Mouse (Mus musculus): ENCODE results near the gene Aif1l. TPM values are rescaled to one million over a fixed set of nuclear protein-coding genes. Genes with fewer than 3 reads are reported as not detected.

Gene Aif1l
- total RNA-seq, 2 experiments from 2014 or later: 16.0 to 18.2 TPM

DNA sequence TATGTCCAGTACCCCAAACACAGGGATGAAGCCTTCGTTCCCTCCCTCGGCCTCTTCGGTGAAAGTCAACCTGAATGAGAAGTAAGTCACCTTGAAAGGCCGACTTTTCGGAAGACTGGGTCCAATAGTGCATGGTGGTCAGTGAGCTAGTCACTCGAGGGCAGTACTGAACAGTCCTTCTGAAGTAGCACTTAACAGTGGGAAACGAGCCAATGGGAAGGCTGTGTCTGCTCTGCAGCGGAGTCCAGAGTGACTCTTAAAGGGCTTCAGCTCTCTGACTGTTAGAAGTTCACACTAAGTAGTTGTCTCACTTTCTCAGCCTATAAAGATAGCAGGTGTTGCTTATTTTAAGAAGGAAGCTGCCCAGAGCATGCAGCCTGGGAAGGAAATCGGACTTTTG is 45.0 kb downstream of the Aif1l start:
- no peak for DNase-seq
- intact Hi-C loops (cut with DNase I; ENCODE audit: low total_unique reads): loop anchor here (10.0 kb wide), 1 partner anchor 210 kb away; no protein-coding TSS in a partner anchor

DNA sequence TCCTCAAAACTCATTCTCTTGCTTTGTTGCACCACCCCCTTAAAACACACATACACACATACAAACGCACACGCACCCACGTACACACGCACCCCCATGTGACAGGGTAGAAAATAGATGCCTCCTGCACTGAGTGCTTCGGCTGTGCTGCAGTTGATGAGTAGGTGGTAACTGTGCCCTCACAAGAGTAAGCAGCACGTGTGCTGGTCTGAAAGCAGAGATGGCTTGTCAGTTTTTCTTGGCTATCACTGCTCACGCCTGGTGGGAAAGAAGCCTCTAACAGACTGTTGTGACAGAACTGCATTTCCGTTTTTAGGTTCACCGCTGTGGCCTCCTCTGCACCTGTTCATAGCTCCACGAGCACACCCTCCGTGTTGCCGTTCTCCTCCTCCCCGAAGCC is 46.1 kb downstream of the Aif1l start:
- DNase-seq: no peak
- intact Hi-C loops (cut with DNase I; ENCODE audit: low total_unique reads): loop anchor here (10.0 kb wide), 1 partner anchor 209 kb away; no protein-coding TSS in a partner anchor

DNA sequence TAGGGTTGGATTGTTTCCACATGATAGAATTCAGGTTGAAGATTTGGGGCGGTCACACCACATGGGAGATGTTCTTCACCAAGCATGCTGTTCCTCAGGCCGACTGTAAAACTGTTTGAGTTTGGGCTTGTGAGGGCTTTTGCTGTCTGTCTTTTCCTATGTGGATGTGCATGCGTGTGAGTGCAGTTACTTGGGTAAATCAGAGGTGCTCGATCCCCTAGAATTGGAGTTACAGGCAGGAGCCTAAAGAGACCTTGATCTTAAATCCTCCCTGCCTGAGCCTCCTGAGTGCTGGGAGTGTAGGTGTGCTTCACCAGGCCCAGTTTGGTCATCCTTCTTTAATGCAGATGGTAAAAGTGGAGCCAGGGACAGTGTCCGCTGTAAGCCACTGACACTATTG is 47.6 kb downstream of the Aif1l start:
- intact Hi-C loops (cut with DNase I; ENCODE audit: low total_unique reads): loop anchor here (10.0 kb wide), 1 partner anchor 207 kb away; no protein-coding TSS in a partner anchor
- no peak for DNase-seq

DNA sequence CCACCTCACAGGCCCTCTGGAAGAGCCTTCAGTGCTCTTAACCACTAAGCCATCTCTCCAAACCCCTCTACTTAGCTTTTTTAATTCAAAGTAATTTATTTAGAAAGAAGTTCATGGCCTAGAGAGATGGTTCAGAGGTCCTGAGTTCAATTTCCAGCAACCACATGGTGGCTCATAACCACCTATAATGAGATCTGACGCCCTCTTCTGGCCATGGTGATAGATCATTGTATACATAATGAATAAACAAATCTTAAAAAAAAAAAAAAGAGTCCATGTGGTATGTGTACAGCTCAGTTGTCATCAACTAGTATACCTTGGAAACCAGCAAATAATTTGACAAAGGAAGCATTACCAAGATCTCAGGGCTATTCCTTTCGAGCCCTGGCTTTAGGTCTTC is 48.5 kb downstream of the Aif1l start:
- DNase-seq: no peak
- intact Hi-C loops (cut with DNase I; ENCODE audit: low total_unique reads): loop anchor here (10.0 kb wide), 1 partner anchor 206 kb away; no protein-coding TSS in a partner anchor

DNA sequence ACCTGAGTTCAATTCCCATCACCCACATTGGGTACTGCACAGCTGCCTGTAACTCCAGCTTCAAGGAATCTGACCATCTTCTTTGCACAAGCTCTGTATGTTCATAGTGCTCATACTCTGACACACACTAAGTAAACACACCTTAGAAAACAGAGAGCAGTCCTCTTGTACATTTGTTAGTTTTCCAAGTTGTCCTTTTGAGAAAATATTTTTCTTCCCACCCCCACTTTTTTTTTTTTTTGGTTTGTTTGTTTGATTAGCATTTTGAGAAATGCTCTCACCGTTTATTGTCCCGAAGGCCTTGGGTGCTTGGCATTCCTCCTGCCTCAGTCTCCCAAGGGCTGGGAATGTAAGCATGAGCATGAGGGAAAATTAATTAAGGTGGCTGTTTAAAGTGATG is 58.4 kb downstream of the Aif1l start:
- intact Hi-C loops (cut with DNase I; ENCODE audit: low total_unique reads): no loop called here
- DNase-seq: no peak

DNA sequence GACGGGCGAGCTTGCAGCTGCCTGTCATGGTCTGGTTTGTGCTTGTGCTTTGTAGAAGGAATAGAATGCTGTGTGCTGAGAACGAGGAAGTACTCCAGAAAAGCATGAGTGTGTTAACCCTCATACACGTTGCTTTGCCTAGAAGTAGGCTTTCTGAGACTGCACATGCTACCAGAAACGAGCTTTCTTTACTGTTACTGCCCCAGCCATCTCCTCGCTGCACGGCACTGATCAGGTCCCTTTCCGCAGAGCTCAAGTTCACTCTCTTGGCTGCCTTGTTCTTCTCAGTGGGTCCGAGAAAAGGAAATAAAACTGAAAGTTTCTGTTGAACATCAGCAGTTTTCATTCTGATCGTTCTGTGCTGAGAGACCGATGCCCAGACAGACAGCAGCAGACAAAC is 58.8 kb downstream of the Aif1l start:
- DNase-seq: no peak
- intact Hi-C loops (cut with DNase I; ENCODE audit: low total_unique reads): no loop called here

DNA sequence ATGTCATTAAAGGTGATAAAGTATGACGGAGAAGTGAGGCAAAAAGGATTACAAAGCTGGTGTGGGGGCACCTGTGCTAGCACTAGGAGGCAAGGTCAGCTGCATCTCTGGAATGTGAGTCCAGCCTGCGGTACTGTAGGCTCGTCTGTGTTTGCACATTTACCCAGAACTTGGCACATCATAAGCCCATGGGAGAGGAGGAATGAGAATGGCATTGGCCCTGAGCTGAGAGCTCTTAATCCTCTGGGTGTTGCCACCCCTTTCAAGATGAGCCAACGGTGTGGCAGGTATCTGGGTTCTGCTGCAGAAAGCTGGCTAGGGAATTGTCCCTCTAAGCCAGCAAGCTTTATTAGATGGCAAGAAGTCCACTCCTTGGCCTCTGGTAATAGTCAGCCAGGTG is 69.8 kb downstream of the Aif1l start:
- intact Hi-C loops (cut with DNase I; ENCODE audit: low total_unique reads): no loop called here
- DNase-seq: no peak

DNA sequence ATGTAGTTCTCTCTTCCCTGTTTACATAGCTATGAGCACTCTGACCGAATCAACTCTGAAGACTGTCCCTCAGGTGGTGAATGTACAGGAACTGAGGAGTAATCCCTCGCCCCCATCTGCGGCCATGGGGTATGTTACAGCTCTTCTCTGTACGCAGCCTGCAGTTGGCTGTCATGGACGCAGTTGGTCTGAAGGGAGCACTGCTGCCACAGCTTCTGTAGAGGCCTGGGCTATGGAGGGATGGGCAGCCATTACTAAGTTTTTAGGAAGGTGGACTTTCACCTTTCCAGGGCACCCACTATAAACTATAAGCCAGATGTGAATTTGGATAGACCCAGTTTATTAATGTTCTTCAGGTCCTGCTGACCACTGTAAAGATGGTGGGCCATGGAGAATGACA is 70.3 kb downstream of the Aif1l start:
- DNase-seq: no peak
- intact Hi-C loops (cut with DNase I; ENCODE audit: low total_unique reads): no loop called here

Other genes starting within 250 kb of the Aif1l start
- gene Qrfp, start 139.6 kb upstream of the Aif1l start, total RNA-seq (2021): not detected
- gene Fibcd1, start 104.1 kb upstream of the Aif1l start, total RNA-seq (2021): not detected
- under 1 TPM; 0.60 to 0.66 TPM for gene Lamc3, start 62.8 kb upstream of the Aif1l start, total RNA-seq (2021)
- gene Nup214, start 24.3 kb downstream of the Aif1l start, total RNA-seq (2021): 10 to 100 TPM; 20.0 to 20.6 TPM
- gene Fam78a, start 134.7 kb downstream of the Aif1l start, total RNA-seq (2021): 10 to 100 TPM in 1 of 2 experiments, 1 to 10 TPM in 1; 9.5 to 20.5 TPM
- 100 to 1,000 TPM in 1 of 2 experiments, 10 to 100 TPM in 1; 87.5 to 102 TPM for gene Plpp7, start 145.4 kb downstream of the Aif1l start, total RNA-seq (2021)
- 10 to 100 TPM; 79.2 to 83.9 TPM for gene Prrc2b, start 200.9 kb downstream of the Aif1l start, total RNA-seq (2021)

Measured in gastrocnemius, postnatal 14 days (tissue).